In the genomic region with DNA sequence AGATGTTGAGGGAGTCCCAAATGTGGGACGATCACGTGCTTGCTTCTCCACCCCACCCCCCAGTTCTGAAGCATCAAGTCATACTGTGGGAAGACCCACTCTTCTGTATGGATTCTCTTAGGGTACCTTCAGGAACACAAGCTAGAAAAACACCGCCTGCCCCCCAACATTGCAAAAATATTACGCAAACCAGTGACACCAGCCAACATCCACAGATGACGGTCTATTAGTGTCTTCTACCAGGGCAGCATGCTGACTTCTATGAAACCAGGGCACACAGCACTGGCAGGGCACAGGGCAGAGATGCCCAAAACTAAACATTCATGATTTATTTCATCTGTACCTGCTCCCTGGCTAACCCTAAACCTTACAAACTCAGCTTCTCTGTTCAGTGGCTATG, we compare ENCODE assay signal across 17 mouse cellular contexts.
"Had no signal": no experiment of that assay in that cellular context is flagged by ENCODE, and none has a peak within 500 bp of the region (broad histone marks: within the 10 kb centered on the region; RNA-seq: fewer than 3 reads in every experiment).

No protein-coding gene starts in this region.

- DNase-seq: lung, adult 18-20 months; lung, embryonic 14.5 days; lung, postnatal 10 days; lung, postnatal 4 days; midbrain, embryonic 14.5 days; retina, postnatal 1 day; right cerebral cortex, adult 18-20 months; right cerebral cortex, postnatal 25 days; right cerebral cortex, postnatal 4 days; thymus, adult 18-20 months; thymus, postnatal 14 days; thymus, postnatal 36 days had no signal

- H3K4me3 ChIP-seq: midbrain, embryonic 10.5 days; midbrain, embryonic 12.5 days; myocyte; neural tube, embryonic 13.5 days; neural tube, embryonic 15.5 days had no signal

- H3K4me1 ChIP-seq: midbrain, embryonic 10.5 days; midbrain, embryonic 12.5 days; neural tube, embryonic 13.5 days; neural tube, embryonic 15.5 days had no signal

- H3K27me3 ChIP-seq: midbrain, embryonic 12.5 days; neural tube, embryonic 13.5 days; neural tube, embryonic 15.5 days had no signal

- H3K27ac ChIP-seq: midbrain, embryonic 10.5 days; midbrain, embryonic 12.5 days; neural tube, embryonic 13.5 days; neural tube, embryonic 15.5 days had no signal
